Mouse (Mus musculus) testis, adult 2 months (tissue): Measurements from ENCODE around the gene Rab11fip4. TPM values are rescaled to one million over a fixed set of nuclear protein-coding genes. Genes with fewer than 3 reads are reported as not detected.

ENCODE experiments used
- H3K27ac ChIP-seq: fragments of 200-500 bp; 2 replicates; pipeline ENCODE4 v1.5.1; 2012; ENCODE audit warnings: low read depth, low read length; ENCODE audit not compliant: control insufficient read depth, insufficient read depth
- H3K27me3 ChIP-seq: fragments of 200-500 bp; 2 replicates; pipeline ENCODE4 v1.6.1; 2012; ENCODE audit warnings: mild to moderate bottlenecking, low read length, moderate library complexity; ENCODE audit not compliant: control insufficient read depth, insufficient read depth
- H3K36me3 ChIP-seq: fragments of 200-500 bp; 2 replicates; pipeline ENCODE4 v1.6.1; 2012; ENCODE audit warnings: mild to moderate bottlenecking, low read length; ENCODE audit not compliant: control insufficient read depth, insufficient read depth
- H3K4me1 ChIP-seq: fragments of 200-500 bp; 2 replicates; pipeline ENCODE4 v1.6.1; 2012; ENCODE audit warnings: low read length; ENCODE audit not compliant: control insufficient read depth, insufficient read depth
- H3K4me3 ChIP-seq: fragments of 200-500 bp; 2 replicates; pipeline ENCODE4 v1.5.1; 2012; ENCODE audit warnings: low read depth, mild to moderate bottlenecking, low read length, moderate library complexity, mixed read lengths; ENCODE audit not compliant: control insufficient read depth
- CTCF ChIP-seq: fragments of 200-500 bp; IDR thresholded peaks from 2 replicates; pipeline ENCODE4 v1.5.1; 2012; ENCODE audit warnings: low read depth, mild to moderate bottlenecking, inconsistent platforms, low read length, moderate library complexity; ENCODE audit not compliant: control insufficient read depth, insufficient read depth, insufficient replicate concordance
- POLR2A ChIP-seq: fragments of 200-500 bp; IDR thresholded peaks from 2 replicates; pipeline ENCODE4 v1.6.1; 2012; ENCODE audit warnings: low read depth, mild to moderate bottlenecking, inconsistent platforms, low read length, moderate library complexity; ENCODE audit not compliant: control insufficient read depth
- polyA plus RNA-seq: library from polyadenylated mRNA; depleted of rRNA; stranded (reverse); fragments of >200 nt; gene quantifications from 2 replicates; pipeline ENCODE4 v1.2.3, GENCODE M21; 2012

Rab11fip4 gene
- polyA plus RNA-seq, 1 experiment, result 12.1 TPM

DNA sequence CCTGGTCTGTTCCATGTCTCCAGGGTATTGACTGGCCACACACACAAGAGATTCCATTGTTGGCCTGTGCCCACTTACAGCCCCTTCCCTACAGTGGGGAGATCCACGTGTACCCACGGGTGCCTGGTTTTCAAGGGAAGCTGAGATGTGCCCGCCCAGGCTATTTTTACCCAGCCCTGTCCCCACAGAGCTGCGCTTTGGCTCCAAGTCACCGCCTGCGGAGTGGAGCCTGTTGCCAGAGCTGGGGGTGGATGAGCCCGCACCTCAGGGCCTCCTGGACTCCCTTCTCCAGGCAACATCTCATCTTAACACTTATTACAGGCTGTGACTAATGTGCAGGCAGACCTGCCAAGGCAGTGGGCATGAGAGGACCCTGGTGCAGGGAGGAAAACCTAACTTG lies 83.6 kb downstream of the Rab11fip4 start:
- H3K4me1 ChIP-seq, result peaks cover 4% of the 10 kb centered on the region
- H3K27ac ChIP-seq, result no peak overlapping the region
- H3K27me3 ChIP-seq, result no peaks in the 10 kb centered on the region
- H3K36me3 ChIP-seq, result no peaks in the 10 kb centered on the region
- peak overlapping the region; percentile 82 for H3K4me3 ChIP-seq
- TF ChIP-seq CTCF, result no peak

DNA sequence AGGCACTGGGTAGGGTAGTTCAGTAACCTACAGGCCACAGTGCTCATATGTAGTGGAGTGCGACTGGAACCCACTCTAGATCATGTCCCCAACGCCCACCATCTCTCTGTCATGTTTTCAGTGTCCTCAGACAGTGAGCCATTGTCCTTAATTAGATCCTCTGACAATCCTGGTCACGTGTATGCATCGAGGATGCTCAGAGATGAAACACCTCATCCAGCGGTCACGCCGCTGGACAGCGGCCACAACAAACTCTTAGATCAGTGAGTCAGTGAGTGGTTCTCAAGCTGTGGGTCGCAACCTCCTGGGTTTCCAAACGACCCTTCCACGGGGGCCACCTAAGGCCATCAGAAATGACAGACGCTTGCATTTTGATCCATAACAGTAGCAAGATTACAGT lies 84.3 kb downstream of the Rab11fip4 start:
- TF ChIP-seq POLR2A (no peak), CTCF (no peak)
- Histone ChIP-seq H3K4me1 (peaks cover 6% of the 10 kb centered on the region), H3K4me3 (peak overlapping the region; percentile 82), H3K27ac (no peak overlapping the region), H3K36me3 (no peaks in the 10 kb centered on the region), H3K27me3 (no peaks in the 10 kb centered on the region)

DNA sequence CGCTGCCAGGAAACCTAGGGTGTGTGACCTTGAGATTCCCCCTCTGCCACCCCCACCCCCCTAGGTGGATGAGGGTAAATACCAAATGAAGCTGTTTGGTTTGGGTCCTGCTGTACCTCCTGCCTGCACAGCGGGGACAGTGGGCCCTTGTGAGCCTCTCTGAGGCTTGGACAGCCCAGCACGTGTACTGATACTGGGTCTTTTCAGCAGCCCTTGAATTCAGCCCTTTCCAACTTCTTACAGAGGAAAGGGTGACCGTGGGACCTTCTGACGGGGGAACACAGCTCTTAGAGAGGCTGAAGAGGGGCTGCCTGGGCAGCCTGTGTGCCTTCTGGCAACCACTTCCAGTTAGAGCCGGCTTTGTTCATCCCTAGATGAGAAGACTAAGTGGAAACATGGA lies 85.0 kb downstream of the Rab11fip4 start:
- Histone ChIP-seq H3K27me3 (no peaks in the 10 kb centered on the region), H3K27ac (no peak overlapping the region), H3K4me1 (peaks cover 6% of the 10 kb centered on the region), H3K36me3 (no peaks in the 10 kb centered on the region), H3K4me3 (peak overlapping the region; percentile 82)
- TF ChIP-seq POLR2A (no peak), CTCF (no peak)

DNA sequence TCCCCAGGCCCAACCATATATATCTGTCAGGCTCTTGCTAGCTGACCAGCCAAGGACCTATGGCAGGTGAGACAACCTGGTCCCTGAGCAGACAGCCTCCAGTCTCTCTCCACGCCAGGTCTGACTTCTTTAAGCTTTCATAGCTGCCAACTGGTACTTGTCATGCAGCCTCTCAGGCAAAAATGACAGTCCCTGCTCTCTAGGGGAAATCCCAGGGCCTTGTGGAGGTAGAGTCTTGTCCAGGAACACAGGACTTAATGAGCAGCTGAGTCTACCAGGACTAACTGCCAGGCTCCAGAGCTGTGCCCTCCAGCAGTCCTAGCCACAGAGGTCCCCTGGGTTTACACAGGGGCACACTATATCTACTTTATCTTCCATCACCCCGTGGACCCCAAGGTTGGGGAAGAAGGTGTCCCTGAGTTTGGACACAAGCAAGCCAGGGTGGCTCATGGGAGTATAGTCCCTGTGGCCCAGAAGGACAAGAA lies 85.5 kb downstream of the Rab11fip4 start:
- Histone ChIP-seq H3K36me3 (no peaks in the 10 kb centered on the region), H3K4me1 (peaks cover 6% of the 10 kb centered on the region), H3K27ac (no peak overlapping the region), H3K27me3 (no peaks in the 10 kb centered on the region), H3K4me3 (peak overlapping the region; percentile 82)
- TF ChIP-seq CTCF, result no peak
- no peak for TF ChIP-seq POLR2A

DNA sequence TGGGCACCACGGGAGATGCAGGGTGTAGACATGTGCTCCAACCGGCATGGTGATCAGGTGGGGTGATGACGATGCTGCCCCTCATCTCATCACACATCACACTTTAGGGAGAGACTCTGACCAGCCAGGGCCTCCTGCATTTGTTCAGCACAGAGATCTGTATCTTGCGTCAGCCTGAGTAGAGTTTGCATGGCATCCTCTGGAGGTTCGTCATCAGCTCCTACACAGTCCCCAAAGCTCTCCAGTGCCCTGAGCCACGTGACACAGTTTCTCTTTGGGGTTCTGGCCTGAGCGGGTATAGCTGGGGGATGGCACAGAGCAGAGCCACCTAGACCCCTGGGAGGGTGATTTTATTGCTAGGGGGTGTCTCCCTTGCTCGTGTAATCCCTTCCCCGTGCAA lies 86.4 kb downstream of the Rab11fip4 start:
- no peak overlapping the region for H3K4me3 ChIP-seq
- TF ChIP-seq POLR2A, result no peak
- TF ChIP-seq CTCF, result no peak
- no peaks in the 10 kb centered on the region for H3K36me3 ChIP-seq
- H3K27ac ChIP-seq, result no peak overlapping the region
- peaks cover 6% of the 10 kb centered on the region for H3K4me1 ChIP-seq
- H3K27me3 ChIP-seq, result no peaks in the 10 kb centered on the region

DNA sequence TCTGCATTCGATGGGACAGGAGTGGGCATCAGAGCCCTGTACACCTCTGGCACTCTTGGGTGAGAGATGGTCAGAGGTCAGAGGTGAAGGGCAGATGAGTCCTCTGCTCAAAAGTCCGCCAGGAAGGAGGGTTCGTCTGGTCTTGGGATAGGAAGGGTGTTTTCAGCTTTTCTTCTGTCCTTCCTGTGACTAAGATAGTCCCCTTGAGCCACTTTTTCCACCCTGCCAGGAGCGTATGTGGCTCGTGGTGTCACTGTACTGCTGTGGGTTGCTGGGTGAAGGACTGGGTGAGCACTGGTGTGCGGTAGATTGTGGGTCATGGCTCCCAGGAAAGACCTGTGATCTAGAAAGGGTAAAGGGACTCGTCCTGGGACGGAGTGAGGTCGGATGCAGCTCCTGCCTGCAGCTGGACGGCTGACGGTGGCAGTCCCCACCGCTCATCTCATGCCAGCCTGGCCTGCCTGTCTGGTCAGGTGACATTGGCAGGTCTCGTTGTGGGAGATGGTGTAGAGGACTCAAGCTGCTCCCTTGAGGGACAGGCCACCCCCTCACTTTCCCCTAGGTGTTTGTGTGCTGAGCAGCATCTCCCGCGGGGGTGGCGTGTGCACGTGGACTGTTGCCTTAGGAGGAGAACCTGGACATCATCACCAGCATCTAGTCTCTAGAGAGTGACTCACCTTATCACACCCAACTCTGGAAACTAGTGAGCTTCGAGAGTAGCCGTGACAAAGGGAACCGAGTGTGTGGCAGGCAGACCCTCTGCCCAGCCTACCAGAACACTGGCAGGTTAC lies 87.5 kb downstream of the Rab11fip4 start:
- H3K4me3 ChIP-seq, result no peak overlapping the region
- H3K27ac ChIP-seq, result no peak overlapping the region
- H3K36me3 ChIP-seq, result no peaks in the 10 kb centered on the region
- no peaks in the 10 kb centered on the region for H3K27me3 ChIP-seq
- H3K4me1 ChIP-seq, result peaks cover 6% of the 10 kb centered on the region
- TF ChIP-seq CTCF (no peak), POLR2A (no peak)

DNA sequence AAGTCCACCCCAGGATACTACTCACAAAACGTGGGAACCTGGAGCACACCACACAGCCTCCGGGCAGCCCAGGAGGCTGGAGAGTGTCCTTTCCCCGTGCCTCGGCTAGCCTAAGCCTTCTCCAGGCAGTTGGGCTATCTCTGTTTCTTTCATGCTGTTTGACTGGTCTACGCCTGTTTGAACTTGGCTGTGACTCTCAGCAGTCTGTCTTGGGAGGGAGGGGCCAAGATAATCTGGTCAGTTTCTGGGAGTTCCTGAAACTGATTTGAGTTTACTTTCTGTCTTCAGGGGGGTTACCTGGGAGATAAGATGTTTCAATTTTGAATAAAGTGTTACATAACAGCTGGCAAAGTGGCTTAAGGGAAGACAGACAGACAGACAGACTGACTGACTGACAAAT lies 88.9 kb downstream of the Rab11fip4 start:
- no peak overlapping the region for H3K27ac ChIP-seq
- TF ChIP-seq POLR2A (no peak), CTCF (no peak)
- peaks cover 2% of the 10 kb centered on the region for H3K4me1 ChIP-seq
- H3K27me3 ChIP-seq, result no peaks in the 10 kb centered on the region
- H3K36me3 ChIP-seq, result no peaks in the 10 kb centered on the region
- no peak overlapping the region for H3K4me3 ChIP-seq

DNA sequence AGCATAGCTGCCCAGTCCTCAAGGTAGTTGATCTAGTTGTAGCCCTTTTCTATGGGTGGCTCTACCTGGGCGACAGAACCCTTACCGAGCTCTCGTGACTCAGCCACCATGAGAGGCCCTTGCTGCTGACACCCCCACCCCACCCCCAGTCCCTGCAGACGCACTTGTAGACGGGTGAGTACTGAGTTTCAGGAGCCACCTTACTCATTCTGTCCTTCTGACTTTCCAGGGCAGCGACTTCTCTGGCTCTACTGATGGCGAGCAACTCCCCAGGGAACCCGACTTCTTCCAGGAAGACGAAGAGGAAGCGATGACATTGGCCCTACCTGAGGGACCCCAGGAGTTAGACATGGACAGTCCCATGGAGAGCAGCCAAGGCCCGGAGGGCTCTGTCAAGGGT lies 89.5 kb downstream of the Rab11fip4 start:
- no peak overlapping the region for H3K27ac ChIP-seq
- TF ChIP-seq POLR2A (no peak), CTCF (no peak)
- no peaks in the 10 kb centered on the region for H3K27me3 ChIP-seq
- no peak overlapping the region for H3K4me3 ChIP-seq
- 0 out of 2 replicates have a peak, but pooled peaks cover 2% of the 10 kb centered on the region for H3K4me1 ChIP-seq
- no peaks in the 10 kb centered on the region for H3K36me3 ChIP-seq
